Mouse (Mus musculus) lung, postnatal 0 days (tissue): ENCODE results near the gene Psmb7.

Experiments used
- CTCF ChIP-seq: IDR thresholded peaks from 2 replicates; pipeline ENCODE4 v1.5.1; 2016; ENCODE audit warnings: antibody characterized with exemption, mild to moderate bottlenecking
- EP300 ChIP-seq: IDR thresholded peaks from 2 replicates; pipeline ENCODE4 v1.6.1; 2016; ENCODE audit warnings: antibody characterized with exemption, mild to moderate bottlenecking, control low read depth

- no peak for TF ChIP-seq CTCF
- no peak for TF ChIP-seq EP300
Measured at GRCm38 (mm10) chr2:38552004-38552443, 91.9 kb downstream of the Psmb7 start.
